Mouse (Mus musculus): ENCODE results near the gene Taf8.

DNA sequence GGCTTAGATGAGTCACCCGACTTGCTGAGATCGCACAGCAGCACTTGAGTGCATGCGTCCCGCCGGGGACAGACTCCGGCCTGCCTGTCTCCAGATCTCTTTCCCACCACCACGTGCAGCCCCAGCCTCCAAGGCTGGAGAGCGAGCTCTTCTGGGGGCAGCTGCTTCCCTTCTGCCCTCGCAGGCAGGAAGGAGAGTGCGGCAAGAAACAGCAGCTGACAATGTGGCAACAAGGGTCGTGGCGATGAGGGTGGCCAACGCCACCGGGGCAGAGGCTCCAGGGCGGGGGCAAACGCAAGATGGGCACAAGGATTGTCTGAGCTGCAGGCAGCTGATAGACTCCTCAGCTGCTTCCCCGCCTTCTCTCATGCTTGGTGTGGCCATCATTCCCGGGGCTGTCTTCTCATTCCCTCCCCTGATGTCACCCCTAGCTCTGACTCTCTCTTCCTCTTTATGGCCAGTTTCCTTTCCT is 21.2 kb upstream of the Taf8 start:
- no peak for TF ChIP-seq POLR2A (IDR thresholded peaks at IDR 0.05; ENCODE audit: low read depth, low read length)
- TF ChIP-seq CTCF (IDR thresholded peaks at IDR 0.05; ENCODE audit: extremely low read depth, insufficient read length, insufficient replicate concordance, low read depth, low read length): no peak

Data from small intestine, adult 2 months (tissue).